Mouse (Mus musculus) C2C12 (cell line): Measurements from ENCODE around the gene Tmppe. TPM values are rescaled to one million over a fixed set of nuclear protein-coding genes. Genes with fewer than 3 reads are reported as not detected.

Experiments
- H3K27me3 ChIP-seq: one replicate; pipeline ENCODE4 v1.6.1; 2011; ENCODE audit not compliant: control insufficient read depth, insufficient read depth, insufficient read length
- H3K36me3 ChIP-seq: one replicate; pipeline ENCODE4 v1.6.1; 2011; ENCODE audit not compliant: control insufficient read depth, insufficient read depth
- H3K4me3 ChIP-seq: one replicate; pipeline ENCODE4 v1.5.1; 2011; ENCODE audit warnings: mild to moderate bottlenecking, control low read depth; ENCODE audit not compliant: poor library complexity, insufficient read depth, severe bottlenecking
- H3K79me2 ChIP-seq: one replicate; pipeline ENCODE4 v1.6.1; 2011; ENCODE audit not compliant: control insufficient read depth, insufficient read depth
- H3K79me3 ChIP-seq: one replicate; pipeline ENCODE4 v1.6.1; 2011; ENCODE audit warnings: low read depth, control low read depth
- H3ac ChIP-seq: one replicate; pipeline ENCODE3; 2011; ENCODE audit warnings: low read depth; ENCODE audit not compliant: control insufficient read depth, insufficient read length
- CEBPB ChIP-seq: IDR thresholded peaks from one replicate; pipeline ENCODE4 v1.6.1; 2011; ENCODE audit warnings: low read depth, mild to moderate bottlenecking, control low read depth, moderate library complexity
- CTCF ChIP-seq: IDR thresholded peaks from one replicate; pipeline ENCODE4 v1.5.1; 2011; ENCODE audit not compliant: control insufficient read depth, insufficient read depth, insufficient read length
- FOSL1 ChIP-seq: IDR thresholded peaks from one replicate; pipeline ENCODE4 v1.8.0; 2011; ENCODE audit warnings: mild to moderate bottlenecking, low read length; ENCODE audit not compliant: poor library complexity, insufficient read depth, severe bottlenecking
- MAX ChIP-seq: IDR thresholded peaks from one replicate; pipeline ENCODE4 v1.6.1; 2011; ENCODE audit warnings: mild to moderate bottlenecking, control low read depth
- MYOD1 ChIP-seq: IDR thresholded peaks from one replicate; pipeline ENCODE4 v1.6.1; 2011; ENCODE audit warnings: low read depth; ENCODE audit not compliant: control insufficient read depth, insufficient read length
- MYOG ChIP-seq: IDR thresholded peaks from one replicate; pipeline ENCODE4 v1.6.1; 2011; ENCODE audit not compliant: control insufficient read depth, insufficient read length; ENCODE audit errors: extremely low read depth
- USF1 ChIP-seq: IDR thresholded peaks from one replicate; pipeline ENCODE4 v1.6.1; 2011; ENCODE audit warnings: low read depth, mild to moderate bottlenecking, control low read depth, moderate library complexity
- polyA plus RNA-seq: library from polyadenylated mRNA; unstranded; fragments of >200 nt; fragmentation: generic; extraction: Trizol; gene quantifications from one replicate; pipeline ENCODE4 v1.2.1, GENCODE M21; 2012; ENCODE audit warnings: missing spikeins

Gene Tmppe
- polyA plus RNA-seq, 1 experiment: 2.5 TPM

DNA sequence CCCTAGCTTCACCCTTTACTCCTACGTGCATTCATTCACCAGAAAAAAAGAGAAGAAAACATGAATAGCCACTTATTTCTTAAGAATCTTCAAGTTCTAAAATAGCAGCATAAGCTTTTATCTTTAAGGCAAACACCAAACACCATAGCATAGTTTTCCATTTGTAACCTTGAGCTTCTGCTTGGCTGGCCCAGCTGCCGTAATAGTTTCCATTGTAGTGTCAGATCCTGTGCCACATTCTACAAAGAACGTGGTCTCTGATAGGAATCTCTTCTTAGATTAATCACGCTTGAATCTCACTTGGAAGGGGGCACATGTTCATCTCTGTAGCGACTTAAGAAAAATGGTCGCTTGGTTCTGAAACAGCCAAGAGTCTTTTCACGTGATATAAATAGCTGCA lies 50.7 kb downstream of the Tmppe start:
- no peaks in the 10 kb centered on the region for H3K27me3 ChIP-seq
- no peaks in the 10 kb centered on the region for H3K79me3 ChIP-seq
- no peak overlapping the region for H3K4me3 ChIP-seq
- no peak for TF ChIP-seq MAX
- TF ChIP-seq MYOG: no peak
- no peaks in the 10 kb centered on the region for H3K36me3 ChIP-seq
- no peaks in the 10 kb centered on the region for H3K79me2 ChIP-seq
- H3ac ChIP-seq: no peak overlapping the region

DNA sequence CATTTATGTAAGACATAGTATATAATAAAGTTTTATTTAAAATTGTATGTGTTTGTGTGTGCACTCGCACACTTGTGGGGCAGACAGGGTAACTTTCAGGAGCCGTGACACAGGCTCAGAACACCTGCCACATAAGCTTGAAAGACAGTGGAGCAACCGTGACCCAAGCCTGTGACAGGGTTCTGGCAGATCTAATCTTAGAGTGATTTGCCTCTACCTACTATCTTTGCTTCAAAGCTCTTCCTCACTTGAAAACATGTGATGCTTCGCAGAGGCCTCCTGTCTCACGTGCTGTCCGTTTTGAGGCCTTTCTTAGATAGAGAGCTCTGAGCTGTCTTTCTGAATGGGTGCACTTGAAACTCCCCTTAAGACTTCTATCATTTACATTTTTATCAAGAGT lies 51.5 kb downstream of the Tmppe start:
- no peaks in the 10 kb centered on the region for H3K79me3 ChIP-seq
- H3K4me3 ChIP-seq: no peak overlapping the region
- TF ChIP-seq USF1: no peak
- TF ChIP-seq CEBPB: no peak
- TF ChIP-seq FOSL1: no peak
- no peak for TF ChIP-seq MYOG
- TF ChIP-seq MAX: no peak
- TF ChIP-seq CTCF: no peak
- no peak for TF ChIP-seq MYOD1
- no peaks in the 10 kb centered on the region for H3K79me2 ChIP-seq
- no peaks in the 10 kb centered on the region for H3K27me3 ChIP-seq
- no peaks in the 10 kb centered on the region for H3K36me3 ChIP-seq
- no peak overlapping the region for H3ac ChIP-seq

DNA sequence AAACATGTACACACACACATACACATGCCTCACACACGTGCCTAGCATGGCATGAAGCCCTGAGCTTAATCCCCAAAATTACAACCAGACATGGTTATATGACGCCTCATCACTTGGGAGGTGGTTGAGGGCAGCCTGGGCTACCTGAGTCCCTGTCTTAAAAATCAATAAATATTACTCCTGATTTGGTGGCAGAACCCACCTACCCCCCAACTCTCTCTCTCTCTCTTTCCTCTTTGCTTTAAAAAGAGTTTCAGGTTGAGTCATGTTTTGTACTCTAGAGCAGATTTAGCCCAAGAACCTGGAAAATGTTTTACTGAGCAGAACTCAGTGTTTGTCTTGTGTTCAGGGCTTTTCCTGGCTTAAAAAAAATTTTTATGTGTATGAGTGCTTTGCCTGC lies 54.5 kb downstream of the Tmppe start:
- H3K79me3 ChIP-seq: no peaks in the 10 kb centered on the region
- H3K36me3 ChIP-seq: no peaks in the 10 kb centered on the region
- no peak overlapping the region for H3ac ChIP-seq
- H3K79me2 ChIP-seq: no peaks in the 10 kb centered on the region
- TF ChIP-seq MYOD1 (no peak), CEBPB (no peak), CTCF (no peak), USF1 (no peak), MAX (no peak), MYOG (no peak), FOSL1 (no peak)
- H3K27me3 ChIP-seq: no peaks in the 10 kb centered on the region
- H3K4me3 ChIP-seq: no peak overlapping the region

Other genes starting within 250 kb of the Tmppe start
- gene Bcl2a1c, start 71.0 kb upstream of the Tmppe start, polyA plus RNA-seq: not detected
- 116 TPM for gene Crtap, start 10.4 kb upstream of the Tmppe start, polyA plus RNA-seq
- gene Glb1, start within 50 bp of the Tmppe start, polyA plus RNA-seq: 21.1 TPM
- not detected for gene Ccr4, start 103.8 kb downstream of the Tmppe start, polyA plus RNA-seq
- gene C130032M10Rik, start 114.6 kb downstream of the Tmppe start, polyA plus RNA-seq: not detected
- gene Trim71, start 163.3 kb downstream of the Tmppe start, polyA plus RNA-seq: 0.01 TPM
- 32.7 TPM for gene Cnot10, start 239.1 kb downstream of the Tmppe start, polyA plus RNA-seq